Mouse (Mus musculus): Measurements from ENCODE around the gene Gpr19. TPM values are rescaled to one million over a fixed set of nuclear protein-coding genes. Genes with fewer than 3 reads are reported as not detected.

Gpr19 gene
- total RNA-seq, 1 experiment: 34.7 TPM

DNA sequence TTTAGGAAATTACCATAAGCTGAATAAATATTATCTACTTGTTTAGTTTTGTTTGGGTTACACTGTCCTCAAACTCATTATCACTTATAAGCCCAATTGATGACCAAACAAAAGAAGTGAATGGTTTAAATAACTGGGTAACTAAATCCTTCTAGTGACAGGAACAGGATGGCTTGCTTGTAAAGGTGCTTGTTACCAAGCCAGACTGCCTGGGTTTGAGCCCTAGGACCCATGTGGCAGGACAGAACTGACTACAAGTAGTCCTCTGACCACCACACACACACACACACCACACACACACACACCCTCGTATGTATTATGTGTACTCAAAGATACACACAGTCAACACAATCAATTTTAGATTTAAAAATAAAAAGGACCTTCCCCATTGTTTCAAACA, 8.6 kb downstream of the Gpr19 start:
- Histone ChIP-seq H3K9ac (ENCODE audit: insufficient read depth, low read depth, low read length, poor library complexity, severe bottlenecking) (no peak overlapping the region), H3K9me3 (ENCODE audit: control insufficient read depth, insufficient read depth, low read depth, low read length) (no peaks in the 10 kb centered on the region), H3K27ac (ENCODE audit: insufficient read depth, low read depth, low read length, poor library complexity, severe bottlenecking) (no peak overlapping the region; the same call in 1 of the 2 replicates), H3K4me1 (ENCODE audit: control insufficient read depth in 2 of 2, insufficient read depth in 2 of 2, low read length in 2 of 2, poor library complexity in 1 of 2) (peaks cover 8 to 13% of the 10 kb centered on the region in 2 experiments; a peak in 3 of 4 replicates), H3K4me3 (ENCODE audit: insufficient read depth in 1 of 2, low read depth in 1 of 2, low read length in 2 of 2, poor library complexity in 1 of 2, severe bottlenecking in 1 of 2) (no peak overlapping the region), H3K36me3 (ENCODE audit: control insufficient read depth, insufficient read depth, low read length, poor library complexity, severe bottlenecking) (peaks cover 3% of the 10 kb centered on the region; the same call in 1 of the 2 replicates)
- in situ Hi-C loops (cut with MboI; ENCODE audit: low sequenced_read_pairs in 2 of 2, unreplicated experiment in 2 of 2): no loop called here
- no peak for DNase-seq (ENCODE audit: low read depth, low spot score)
- TF ChIP-seq ZNF384 (IDR thresholded peaks at IDR 0.05; ENCODE audit: low read depth, low read length): peak; percentile 92
- TF ChIP-seq CHD2 (IDR thresholded peaks at IDR 0.05; ENCODE audit: low read depth, low read length): no peak

DNA sequence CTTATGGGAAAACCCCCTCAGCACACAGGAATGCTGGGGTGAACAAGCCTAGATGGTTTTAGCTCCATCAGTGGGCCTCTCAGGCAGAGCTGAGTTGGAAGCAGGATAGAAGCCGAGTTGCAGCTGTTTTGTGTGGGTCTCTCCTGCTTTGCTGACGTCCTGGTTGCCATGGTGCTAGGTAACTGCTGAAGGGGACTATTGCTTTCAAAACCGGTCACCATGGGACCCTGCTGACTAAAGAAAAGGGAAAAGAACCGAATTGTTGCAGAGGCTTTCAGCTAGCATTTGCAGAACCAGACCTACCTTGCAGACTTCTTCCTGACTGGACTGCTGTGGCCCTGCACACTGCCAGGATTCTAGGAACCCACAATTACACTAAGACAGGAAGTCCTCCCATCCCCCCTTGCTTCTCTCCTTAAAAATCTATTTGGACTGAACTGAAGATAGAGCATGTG, 9.8 kb downstream of the Gpr19 start:
- Histone ChIP-seq H3K4me1 (ENCODE audit: control insufficient read depth in 2 of 2, insufficient read depth in 2 of 2, low read length in 2 of 2, poor library complexity in 1 of 2) (peaks cover 8 to 13% of the 10 kb centered on the region in 2 experiments; a peak in 3 of 4 replicates), H3K27ac (ENCODE audit: insufficient read depth, low read depth, low read length, poor library complexity, severe bottlenecking) (peak overlapping the region; percentile 51), H3K9ac (ENCODE audit: insufficient read depth, low read depth, low read length, poor library complexity, severe bottlenecking) (no peak overlapping the region), H3K4me3 (ENCODE audit: insufficient read depth in 1 of 2, low read depth in 1 of 2, low read length in 2 of 2, poor library complexity in 1 of 2, severe bottlenecking in 1 of 2) (no peak overlapping the region), H3K36me3 (ENCODE audit: control insufficient read depth, insufficient read depth, low read length, poor library complexity, severe bottlenecking) (peaks cover 3% of the 10 kb centered on the region; the same call in 1 of the 2 replicates), H3K9me3 (ENCODE audit: control insufficient read depth, insufficient read depth, low read depth, low read length) (no peaks in the 10 kb centered on the region)
- in situ Hi-C loops (cut with MboI; ENCODE audit: low sequenced_read_pairs in 2 of 2, unreplicated experiment in 2 of 2): no loop called here
- DNase-seq (ENCODE audit: low read depth, low spot score): no peak
- TF ChIP-seq HCFC1 (IDR thresholded peaks at IDR 0.05; ENCODE audit: borderline replicate concordance, insufficient read depth, low read length) (no peak), MAFK (IDR thresholded peaks at IDR 0.05; ENCODE audit: insufficient read depth, low read depth, low read length) (no peak), CHD2 (IDR thresholded peaks at IDR 0.05; ENCODE audit: low read depth, low read length) (no peak), ZNF384 (IDR thresholded peaks at IDR 0.05; ENCODE audit: low read depth, low read length) (no peak)

DNA sequence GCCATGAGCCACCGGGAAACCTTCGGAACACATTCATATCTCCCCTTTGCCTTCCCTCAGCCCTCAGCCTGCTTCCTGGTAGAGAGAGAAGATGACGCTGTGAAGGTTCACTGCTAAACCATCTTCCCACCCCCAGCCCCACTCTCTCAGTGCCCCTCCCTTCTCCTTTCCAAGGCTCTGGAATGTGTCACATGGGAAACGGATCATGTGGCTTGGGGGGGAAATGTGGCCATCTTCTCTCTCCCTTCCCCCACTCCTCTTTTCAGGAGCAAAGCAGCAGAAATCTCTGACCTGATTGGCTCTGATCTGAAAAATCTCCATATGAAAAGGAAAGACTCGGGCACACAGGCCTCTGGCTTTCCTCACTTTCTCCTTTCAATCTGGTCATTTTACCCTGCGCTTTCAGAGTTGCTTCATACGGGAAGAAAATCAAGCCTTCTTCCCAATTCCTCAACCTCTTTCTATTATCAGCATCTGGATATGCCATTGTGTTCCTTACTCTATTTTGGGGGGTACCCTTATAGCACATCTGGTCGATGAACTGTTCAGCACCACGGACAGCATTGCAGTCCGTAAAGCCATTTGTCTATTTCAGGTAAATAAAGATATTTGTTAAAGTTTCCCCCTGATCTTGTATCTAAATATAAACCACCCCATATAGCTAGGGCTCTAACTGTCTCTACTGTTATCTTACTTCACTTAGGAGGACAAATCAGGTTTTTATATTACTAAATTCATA, 10.5 kb downstream of the Gpr19 start:
- Histone ChIP-seq H3K27ac (ENCODE audit: insufficient read depth, low read depth, low read length, poor library complexity, severe bottlenecking) (peak overlapping the region; percentile 85), H3K9ac (ENCODE audit: insufficient read depth, low read depth, low read length, poor library complexity, severe bottlenecking) (peak overlapping the region; percentile 95), H3K4me3 (ENCODE audit: insufficient read depth in 1 of 2, low read depth in 1 of 2, low read length in 2 of 2, poor library complexity in 1 of 2, severe bottlenecking in 1 of 2) (peak overlapping the region; percentile 68 to 95), H3K36me3 (ENCODE audit: control insufficient read depth, insufficient read depth, low read length, poor library complexity, severe bottlenecking) (peaks cover 3% of the 10 kb centered on the region; the same call in 1 of the 2 replicates), H3K9me3 (ENCODE audit: control insufficient read depth, insufficient read depth, low read depth, low read length) (no peaks in the 10 kb centered on the region), H3K4me1 (ENCODE audit: control insufficient read depth in 2 of 2, insufficient read depth in 2 of 2, low read length in 2 of 2, poor library complexity in 1 of 2) (peaks cover 8 to 13% of the 10 kb centered on the region in 2 experiments; a peak in 3 of 4 replicates)
- in situ Hi-C loops (cut with MboI; ENCODE audit: low sequenced_read_pairs in 2 of 2, unreplicated experiment in 2 of 2): no loop called here
- TF ChIP-seq MAFK (IDR thresholded peaks at IDR 0.05; ENCODE audit: insufficient read depth, low read depth, low read length) (no peak), HCFC1 (IDR thresholded peaks at IDR 0.05; ENCODE audit: borderline replicate concordance, insufficient read depth, low read length) (peak; percentile 70; the same call in 1 of the 2 replicates), CHD2 (IDR thresholded peaks at IDR 0.05; ENCODE audit: low read depth, low read length) (peak; percentile 71)
- peak; percentile 95 for DNase-seq (ENCODE audit: low read depth, low spot score)

DNA sequence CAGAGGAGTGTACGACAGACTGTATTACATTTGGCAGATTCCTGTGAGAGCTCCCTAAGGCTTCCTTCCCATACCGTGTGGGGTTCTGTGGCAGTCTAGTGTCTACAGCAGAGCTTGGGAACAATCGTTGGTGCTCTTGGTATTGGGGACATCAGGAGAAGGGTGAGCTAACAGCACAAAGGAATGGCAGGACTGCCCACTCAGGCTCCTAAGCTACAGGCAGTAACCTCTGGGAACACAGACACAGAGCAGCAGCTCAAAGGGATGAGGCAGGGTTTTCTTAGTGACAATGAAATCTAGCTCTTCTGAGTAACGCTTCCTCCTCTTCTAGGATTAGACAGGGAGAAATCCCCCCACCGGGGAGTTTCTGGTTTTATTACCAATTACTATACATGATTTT, 11.4 kb downstream of the Gpr19 start:
- Histone ChIP-seq H3K9me3 (ENCODE audit: control insufficient read depth, insufficient read depth, low read depth, low read length) (no peaks in the 10 kb centered on the region), H3K4me1 (ENCODE audit: control insufficient read depth in 2 of 2, insufficient read depth in 2 of 2, low read length in 2 of 2, poor library complexity in 1 of 2) (peaks cover 8 to 13% of the 10 kb centered on the region in 2 experiments; a peak in 3 of 4 replicates), H3K4me3 (ENCODE audit: insufficient read depth in 1 of 2, low read depth in 1 of 2, low read length in 2 of 2, poor library complexity in 1 of 2, severe bottlenecking in 1 of 2) (peak overlapping the region; percentile 68 to 95), H3K27ac (ENCODE audit: insufficient read depth, low read depth, low read length, poor library complexity, severe bottlenecking) (peak overlapping the region; percentile 18; the same call in 1 of the 2 replicates), H3K9ac (ENCODE audit: insufficient read depth, low read depth, low read length, poor library complexity, severe bottlenecking) (peak overlapping the region; percentile 61), H3K36me3 (ENCODE audit: control insufficient read depth, insufficient read depth, low read length, poor library complexity, severe bottlenecking) (peaks cover 3% of the 10 kb centered on the region; the same call in 1 of the 2 replicates)
- TF ChIP-seq MAFK (IDR thresholded peaks at IDR 0.05; ENCODE audit: insufficient read depth, low read depth, low read length) (no peak), ZC3H11A (IDR thresholded peaks at IDR 0.05; ENCODE audit: borderline replicate concordance, low read depth, low read length) (no peak)
- no peak for DNase-seq (ENCODE audit: low read depth, low spot score)
- in situ Hi-C loops (cut with MboI; ENCODE audit: low sequenced_read_pairs in 2 of 2, unreplicated experiment in 2 of 2): no loop called here
